Mouse (Mus musculus): ENCODE data around the gene Ttc9. TPM values are rescaled to one million over a fixed set of nuclear protein-coding genes. Genes with fewer than 3 reads are reported as not detected.

Gene Ttc9
- polyA plus RNA-seq, 1 experiment, result 25.4 TPM

DNA sequence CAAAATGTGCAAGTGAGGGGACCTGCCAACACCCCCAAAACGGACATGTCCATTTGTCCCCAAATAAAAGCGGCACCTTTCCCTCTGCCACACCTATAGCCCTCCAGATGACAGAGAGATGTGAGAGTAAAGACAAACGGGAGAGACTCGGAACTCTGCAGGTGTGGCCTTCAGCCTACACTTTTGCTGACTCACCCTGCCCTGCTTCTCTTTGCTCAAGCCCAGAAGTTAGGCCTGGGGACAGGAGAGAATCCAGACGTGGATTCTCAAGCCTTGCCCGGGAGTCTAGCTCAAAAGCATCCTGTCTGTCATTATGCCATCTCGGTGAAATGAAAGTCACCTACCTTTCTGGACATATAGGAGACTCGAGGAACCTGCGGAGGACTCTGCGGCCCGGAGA, 52.3 kb downstream of the Ttc9 start:
- Histone ChIP-seq H3K4me1 (ENCODE audit: control insufficient read depth, insufficient read depth, low read length) (peaks cover 4% of the 10 kb centered on the region; the same call in 1 of the 2 replicates), H3K4me3 (ENCODE audit: control insufficient read depth, low read depth, low read length) (no peak overlapping the region)
- TF ChIP-seq POLR2A (IDR thresholded peaks at IDR 0.05; ENCODE audit: control insufficient read depth, low read depth, low read length) (no peak), CTCF (IDR thresholded peaks at IDR 0.05; ENCODE audit: control insufficient read depth, insufficient read depth, insufficient replicate concordance, low read depth, low read length) (no peak)

GRCm38 (mm10) chr12:81684096-81684495, 53.0 kb downstream of the Ttc9 start:
- H3K27ac ChIP-seq (ENCODE audit: control insufficient read depth, insufficient read depth, low read depth, low read length), result no peak overlapping the region
- TF ChIP-seq CTCF (IDR thresholded peaks at IDR 0.05; ENCODE audit: control insufficient read depth, insufficient read depth, insufficient replicate concordance, low read depth, low read length), result no peak
- TF ChIP-seq POLR2A (IDR thresholded peaks at IDR 0.05; ENCODE audit: control insufficient read depth, low read depth, low read length), result no peak
- H3K27me3 ChIP-seq (ENCODE audit: control insufficient read depth, insufficient read depth, low read length), result no peaks in the 10 kb centered on the region
- no peak overlapping the region for H3K4me3 ChIP-seq (ENCODE audit: control insufficient read depth, low read depth, low read length)
- H3K36me3 ChIP-seq (ENCODE audit: control insufficient read depth, insufficient read depth, low read length), result no peaks in the 10 kb centered on the region
- H3K4me1 ChIP-seq (ENCODE audit: control insufficient read depth, insufficient read depth, low read length), result peaks cover 4% of the 10 kb centered on the region; the same call in 1 of the 2 replicates

More for the DNA sequence above, 52.3 kb downstream of the Ttc9 start:
- no peaks in the 10 kb centered on the region for H3K36me3 ChIP-seq (ENCODE audit: control insufficient read depth, insufficient read depth, low read length)
- no peak overlapping the region for H3K27ac ChIP-seq (ENCODE audit: control insufficient read depth, insufficient read depth, low read depth, low read length)
- H3K27me3 ChIP-seq (ENCODE audit: control insufficient read depth, insufficient read depth, low read length), result no peaks in the 10 kb centered on the region

- H3K36me3 ChIP-seq (ENCODE audit: control insufficient read depth, insufficient read depth, low read length), result no peaks in the 10 kb centered on the region
- TF ChIP-seq POLR2A (IDR thresholded peaks at IDR 0.05; ENCODE audit: control insufficient read depth, low read depth, low read length), result no peak
- TF ChIP-seq CTCF (IDR thresholded peaks at IDR 0.05; ENCODE audit: control insufficient read depth, insufficient read depth, insufficient replicate concordance, low read depth, low read length), result no peak
- no peak overlapping the region for H3K4me3 ChIP-seq (ENCODE audit: control insufficient read depth, low read depth, low read length)
- no peak overlapping the region for H3K27ac ChIP-seq (ENCODE audit: control insufficient read depth, insufficient read depth, low read depth, low read length)
- no peaks in the 10 kb centered on the region for H3K27me3 ChIP-seq (ENCODE audit: control insufficient read depth, insufficient read depth, low read length)
- peaks cover 9% of the 10 kb centered on the region for H3K4me1 ChIP-seq (ENCODE audit: control insufficient read depth, insufficient read depth, low read length)
These were observed 54.9 kb downstream of the Ttc9 start for GRCm38 (mm10) chr12:81685981-81686380.

- H3K36me3 ChIP-seq (ENCODE audit: control insufficient read depth, insufficient read depth, low read length), result no peaks in the 10 kb centered on the region
- no peak overlapping the region for H3K27ac ChIP-seq (ENCODE audit: control insufficient read depth, insufficient read depth, low read depth, low read length)
- no peak overlapping the region for H3K4me3 ChIP-seq (ENCODE audit: control insufficient read depth, low read depth, low read length)
- peaks cover 9% of the 10 kb centered on the region for H3K4me1 ChIP-seq (ENCODE audit: control insufficient read depth, insufficient read depth, low read length)
- TF ChIP-seq CTCF (IDR thresholded peaks at IDR 0.05; ENCODE audit: control insufficient read depth, insufficient read depth, insufficient replicate concordance, low read depth, low read length) (no peak), POLR2A (IDR thresholded peaks at IDR 0.05; ENCODE audit: control insufficient read depth, low read depth, low read length) (no peak)
- H3K27me3 ChIP-seq (ENCODE audit: control insufficient read depth, insufficient read depth, low read length), result no peaks in the 10 kb centered on the region
These were observed 55.5 kb downstream of the Ttc9 start for GRCm38 (mm10) chr12:81686406-81687117.

GRCm38 (mm10) chr12:81687873-81688272, 56.8 kb downstream of the Ttc9 start:
- no peak overlapping the region for H3K27ac ChIP-seq (ENCODE audit: control insufficient read depth, insufficient read depth, low read depth, low read length)
- no peaks in the 10 kb centered on the region for H3K27me3 ChIP-seq (ENCODE audit: control insufficient read depth, insufficient read depth, low read length)
- no peaks in the 10 kb centered on the region for H3K36me3 ChIP-seq (ENCODE audit: control insufficient read depth, insufficient read depth, low read length)
- H3K4me1 ChIP-seq (ENCODE audit: control insufficient read depth, insufficient read depth, low read length), result peaks cover 9% of the 10 kb centered on the region
- no peak for TF ChIP-seq POLR2A (IDR thresholded peaks at IDR 0.05; ENCODE audit: control insufficient read depth, low read depth, low read length)
- no peak for TF ChIP-seq CTCF (IDR thresholded peaks at IDR 0.05; ENCODE audit: control insufficient read depth, insufficient read depth, insufficient replicate concordance, low read depth, low read length)
- H3K4me3 ChIP-seq (ENCODE audit: control insufficient read depth, low read depth, low read length), result no peak overlapping the region

GRCm38 (mm10) chr12:81688537-81688936, 57.5 kb downstream of the Ttc9 start:
- no peak for TF ChIP-seq POLR2A (IDR thresholded peaks at IDR 0.05; ENCODE audit: control insufficient read depth, low read depth, low read length)
- no peak for TF ChIP-seq CTCF (IDR thresholded peaks at IDR 0.05; ENCODE audit: control insufficient read depth, insufficient read depth, insufficient replicate concordance, low read depth, low read length)
- no peaks in the 10 kb centered on the region for H3K27me3 ChIP-seq (ENCODE audit: control insufficient read depth, insufficient read depth, low read length)
- H3K4me1 ChIP-seq (ENCODE audit: control insufficient read depth, insufficient read depth, low read length), result peaks cover 9% of the 10 kb centered on the region
- H3K27ac ChIP-seq (ENCODE audit: control insufficient read depth, insufficient read depth, low read depth, low read length), result no peak overlapping the region
- H3K4me3 ChIP-seq (ENCODE audit: control insufficient read depth, low read depth, low read length), result no peak overlapping the region
- H3K36me3 ChIP-seq (ENCODE audit: control insufficient read depth, insufficient read depth, low read length), result no peaks in the 10 kb centered on the region

- no peak overlapping the region for H3K4me3 ChIP-seq (ENCODE audit: control insufficient read depth, low read depth, low read length)
- H3K27ac ChIP-seq (ENCODE audit: control insufficient read depth, insufficient read depth, low read depth, low read length), result no peak overlapping the region
- no peaks in the 10 kb centered on the region for H3K27me3 ChIP-seq (ENCODE audit: control insufficient read depth, insufficient read depth, low read length)
- no peak for TF ChIP-seq CTCF (IDR thresholded peaks at IDR 0.05; ENCODE audit: control insufficient read depth, insufficient read depth, insufficient replicate concordance, low read depth, low read length)
- no peak for TF ChIP-seq POLR2A (IDR thresholded peaks at IDR 0.05; ENCODE audit: control insufficient read depth, low read depth, low read length)
- peaks cover 7% of the 10 kb centered on the region for H3K4me1 ChIP-seq (ENCODE audit: control insufficient read depth, insufficient read depth, low read length)
- no peaks in the 10 kb centered on the region for H3K36me3 ChIP-seq (ENCODE audit: control insufficient read depth, insufficient read depth, low read length)
These were observed 58.5 kb downstream of the Ttc9 start for GRCm38 (mm10) chr12:81689505-81690056.
